Mouse (Mus musculus) 416B (cell line): ENCODE data around the gene Tmem220.
A peak's percentile ranks its signal among the peaks of the same experiment; 100 is the strongest.

Experiments used
- DNase-seq: peaks from one replicate; pipeline ENCODE4 v3.0.0; 2011; ENCODE audit warnings: low read depth

The Tmem220 gene

DNA sequence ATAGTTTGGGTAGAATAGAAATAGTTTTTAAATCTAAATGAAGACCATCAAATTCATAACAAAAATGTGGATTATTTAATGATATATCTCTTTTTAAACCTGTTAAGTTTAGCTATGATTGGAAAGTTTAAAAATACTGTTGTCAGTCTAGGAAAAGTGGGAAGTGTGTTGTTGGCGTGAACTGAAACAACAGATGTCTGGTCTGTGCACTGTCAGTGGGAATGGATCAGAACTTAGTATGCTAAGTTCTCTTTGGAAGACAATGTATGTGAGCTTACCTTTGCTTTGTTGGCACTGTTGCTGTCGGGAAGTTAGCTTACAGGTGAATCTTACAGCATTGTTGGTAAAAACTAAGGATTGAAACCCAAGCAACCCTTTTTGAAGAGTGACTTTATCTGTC, 36.4 kb downstream of the Tmem220 start:
- DNase-seq, result no peak

DNA sequence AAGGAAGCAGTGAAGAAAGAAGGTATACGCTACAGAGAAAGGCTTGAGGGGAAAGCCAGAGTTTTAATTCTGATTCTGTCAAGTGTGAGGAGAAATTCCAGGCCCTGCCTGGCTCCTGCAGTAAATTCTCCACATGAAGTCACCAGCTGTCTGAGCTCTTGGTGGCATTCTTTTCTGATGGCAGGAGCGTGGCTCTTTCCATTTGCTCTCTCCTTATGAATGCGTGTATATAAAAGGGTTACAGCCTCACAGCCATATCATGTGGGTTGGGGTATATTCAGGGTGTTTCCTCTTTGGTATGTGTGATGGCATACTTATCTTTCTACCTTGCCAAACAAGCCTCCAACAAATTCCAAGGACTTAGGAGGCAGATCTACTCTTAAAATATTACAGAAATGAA, 37.8 kb downstream of the Tmem220 start:
- DNase-seq, result no peak

DNA sequence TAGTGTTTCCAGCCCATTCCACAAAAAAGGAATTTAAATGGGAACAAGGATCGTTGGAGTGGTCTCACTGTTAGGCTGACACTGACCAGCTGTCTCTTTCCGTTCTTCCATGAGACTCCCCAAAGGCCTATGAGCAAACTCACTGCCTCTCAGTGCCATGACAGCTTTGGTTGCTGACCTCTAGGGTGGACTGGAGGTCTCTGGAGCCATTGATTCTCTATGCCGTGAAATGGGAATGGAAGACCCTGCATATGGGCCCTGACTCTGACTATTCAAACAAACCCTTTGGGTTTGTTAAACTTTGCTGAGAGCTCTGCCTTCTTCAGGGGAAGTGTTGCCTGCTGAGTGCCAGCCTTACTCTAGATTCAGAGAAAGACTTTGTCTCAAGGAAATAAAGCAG, 42.8 kb downstream of the Tmem220 start:
- DNase-seq, result no peak

DNA sequence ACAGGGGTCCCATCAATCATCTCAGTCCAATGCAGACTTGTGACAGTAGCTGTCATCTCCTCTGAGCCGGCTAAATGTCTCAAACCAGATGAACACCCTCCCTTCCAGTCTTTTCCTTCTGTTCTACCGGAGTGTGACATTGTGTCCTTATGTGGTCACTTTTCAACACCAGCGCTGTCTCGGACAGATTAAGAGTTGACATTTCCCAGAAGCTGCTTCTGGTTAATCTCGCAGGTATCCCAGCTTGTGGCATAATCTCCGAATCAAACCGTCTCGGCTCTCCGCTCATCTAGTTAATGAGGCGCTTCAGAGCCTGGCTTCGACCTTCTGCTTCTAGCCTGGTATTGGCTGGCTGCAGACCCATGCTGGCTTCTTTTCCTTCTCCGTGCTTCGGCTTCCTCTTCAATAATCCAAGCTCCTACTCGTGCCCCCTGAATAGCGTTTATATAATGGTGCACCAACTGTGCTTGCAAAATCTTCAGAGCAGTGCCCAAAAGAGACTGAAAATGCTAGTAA, 47.7 kb downstream of the Tmem220 start:
- DNase-seq, result no peak

DNA sequence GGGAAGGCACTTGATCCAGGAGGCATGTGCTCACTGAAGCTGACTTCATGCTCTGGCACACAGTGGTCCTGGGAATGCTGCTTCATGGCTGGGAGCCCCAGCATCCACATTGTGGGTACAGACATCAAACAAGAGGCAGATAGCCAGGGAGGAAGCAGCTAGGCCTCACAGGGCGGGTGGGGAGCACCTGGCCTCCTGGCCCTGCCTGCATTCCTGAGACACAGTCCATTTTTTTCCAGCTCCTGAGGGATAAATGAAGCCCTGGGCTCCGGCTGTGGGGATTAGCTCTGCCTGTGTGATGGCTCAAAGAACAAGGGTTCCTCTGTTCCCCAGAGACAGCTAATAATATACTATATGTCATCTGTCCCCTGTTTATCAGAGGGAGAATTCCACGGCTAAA, 50.1 kb downstream of the Tmem220 start:
- no peak for DNase-seq

DNA sequence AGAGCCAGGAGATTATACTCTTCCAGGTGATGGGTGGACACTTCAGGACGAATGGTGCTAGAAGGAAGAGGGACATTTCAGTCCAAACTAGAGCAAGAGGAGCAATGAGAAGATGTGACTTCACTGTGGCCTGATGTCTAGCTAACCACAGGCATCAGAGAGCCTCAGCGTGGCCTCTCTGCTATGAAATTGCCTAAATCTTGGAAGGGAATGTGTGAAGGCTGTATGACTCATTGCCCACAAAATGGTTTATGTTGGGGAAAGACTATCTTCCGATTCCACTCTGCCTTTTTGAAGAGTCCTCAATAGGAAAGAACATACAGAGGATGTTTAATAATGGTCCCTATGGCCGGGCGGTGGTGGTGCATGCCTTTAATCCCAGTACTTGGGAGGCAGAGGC, 51.8 kb downstream of the Tmem220 start:
- DNase-seq, result peak; percentile 82

DNA sequence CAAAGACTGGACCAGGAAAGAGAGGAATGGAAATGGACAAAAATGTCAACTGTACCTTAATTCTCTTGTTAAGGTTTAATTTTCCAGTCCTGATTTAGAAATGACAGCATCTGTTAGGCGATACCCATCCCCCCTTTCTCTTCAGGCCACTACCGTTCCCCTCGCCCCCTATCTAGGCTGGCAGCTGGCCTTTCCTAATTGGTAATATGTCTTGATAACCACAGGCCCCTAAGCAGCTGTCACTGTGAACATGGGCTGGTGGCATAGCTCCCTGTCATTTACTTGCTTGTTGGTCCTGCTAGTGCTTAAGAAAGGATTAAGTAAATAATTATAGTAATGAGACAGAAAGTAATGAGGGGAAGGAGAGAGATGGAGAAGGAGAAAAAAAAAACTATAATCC, 52.5 kb downstream of the Tmem220 start:
- DNase-seq, result no peak

DNA sequence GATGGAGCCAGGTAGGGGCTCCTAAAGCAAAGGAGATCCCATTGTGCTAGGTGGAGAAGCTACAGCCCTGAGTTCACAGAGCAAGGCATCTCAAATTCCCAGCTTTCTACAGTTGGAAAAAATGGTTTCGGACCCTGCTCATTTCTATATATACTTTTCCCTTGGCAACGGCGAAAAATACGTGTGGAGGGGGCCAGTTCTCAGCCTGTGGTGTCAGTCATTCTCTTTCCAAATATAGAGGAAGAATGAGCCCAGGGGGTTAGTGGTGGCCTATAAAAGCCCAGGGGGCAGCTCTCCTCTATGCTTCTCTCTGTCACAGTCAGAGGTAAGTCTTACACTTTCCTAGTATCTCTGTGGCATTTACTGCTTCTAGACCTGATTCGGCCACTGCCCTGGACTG, 53.0 kb downstream of the Tmem220 start, which contains the start of gene Myh3:
Gene Myh3, plus strand, starts transcription at position 301 of the 400 bp plus-strand sequence.
- DNase-seq, result no peak

DNA sequence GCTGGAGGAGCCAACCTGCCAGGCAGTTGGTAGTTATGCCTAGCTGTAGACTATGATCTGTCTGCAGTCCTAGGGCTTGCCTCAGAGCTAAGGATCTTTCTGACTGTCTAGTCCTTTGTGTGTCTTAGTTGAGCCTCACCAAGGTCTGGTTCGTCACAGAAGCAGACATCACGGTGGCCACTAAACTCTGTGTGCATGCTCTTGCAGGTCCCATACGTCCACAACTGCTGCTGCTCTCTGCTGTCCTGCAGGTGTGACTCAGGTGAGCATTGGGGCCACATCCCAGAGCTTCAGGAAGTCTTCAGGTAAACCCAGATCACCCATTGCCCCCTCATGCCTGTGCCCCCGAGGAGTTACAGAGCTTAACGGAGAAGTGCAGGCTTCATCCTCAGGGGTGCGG, 53.9 kb downstream of the Tmem220 start:
- no peak for DNase-seq

DNA sequence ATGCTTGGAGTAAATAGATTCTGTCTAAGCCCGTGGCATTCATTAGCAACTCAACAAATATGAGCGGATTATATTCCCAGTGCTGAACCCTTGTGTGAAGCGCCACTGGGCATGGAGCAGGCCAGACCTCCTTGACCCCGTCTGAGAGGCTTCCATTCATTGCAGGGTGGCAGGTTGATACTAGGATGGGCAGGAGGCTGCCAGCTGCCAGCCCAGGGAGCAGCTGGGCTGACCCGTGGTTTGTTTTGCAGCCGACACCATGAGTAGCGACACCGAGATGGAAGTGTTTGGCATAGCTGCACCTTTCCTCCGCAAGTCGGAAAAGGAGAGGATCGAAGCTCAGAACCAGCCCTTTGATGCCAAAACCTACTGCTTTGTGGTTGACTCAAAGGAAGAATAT, 54.8 kb downstream of the Tmem220 start:
- DNase-seq, result no peak

DNA sequence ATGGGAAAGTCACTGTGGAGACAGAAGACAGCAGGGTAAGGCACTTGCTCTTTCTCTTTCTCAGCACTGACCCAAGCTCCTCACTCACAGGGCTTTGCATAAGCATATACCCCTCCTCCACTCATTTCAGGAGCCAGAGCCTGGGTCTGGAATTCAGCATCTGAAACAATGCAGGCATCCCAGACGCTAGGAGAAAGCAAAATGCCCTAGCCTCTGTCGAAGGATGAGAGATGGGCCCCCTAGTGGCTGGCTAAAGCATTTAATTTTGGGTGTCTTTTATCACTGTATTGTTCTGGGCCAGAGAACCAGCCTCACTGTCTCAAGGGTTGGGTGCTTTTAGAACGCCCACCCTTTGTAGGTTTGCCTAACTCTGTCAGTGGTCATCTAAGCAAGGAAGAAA, 55.2 kb downstream of the Tmem220 start:
- DNase-seq, result peak; percentile 60

DNA sequence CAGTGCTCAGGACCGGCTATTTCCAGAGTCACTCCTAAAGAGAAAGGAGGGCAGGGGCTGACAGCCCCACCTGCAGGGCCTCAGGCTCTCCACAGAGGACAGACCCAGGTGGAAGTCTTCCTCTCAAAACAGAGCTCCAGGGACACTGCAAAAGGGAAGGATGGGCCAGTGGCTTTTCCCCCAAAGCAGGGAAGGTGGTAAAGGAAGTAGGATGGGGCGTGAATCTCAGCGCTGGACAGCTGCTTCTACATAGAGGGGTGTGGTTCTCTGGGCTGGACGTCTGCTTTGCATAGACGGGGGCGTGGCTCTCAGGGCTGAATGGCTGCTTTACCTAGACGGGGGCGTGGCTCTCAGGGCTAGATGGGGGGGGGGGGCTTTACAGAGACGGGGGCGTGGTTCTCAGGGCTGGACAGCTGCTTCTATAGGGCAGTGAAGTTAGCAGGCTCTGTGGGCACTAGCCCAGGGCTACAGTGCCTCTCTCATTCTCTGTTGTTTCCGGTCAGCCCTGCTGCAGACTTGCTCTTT, 56.2 kb downstream of the Tmem220 start:
- peak; percentile 85 for DNase-seq

DNA sequence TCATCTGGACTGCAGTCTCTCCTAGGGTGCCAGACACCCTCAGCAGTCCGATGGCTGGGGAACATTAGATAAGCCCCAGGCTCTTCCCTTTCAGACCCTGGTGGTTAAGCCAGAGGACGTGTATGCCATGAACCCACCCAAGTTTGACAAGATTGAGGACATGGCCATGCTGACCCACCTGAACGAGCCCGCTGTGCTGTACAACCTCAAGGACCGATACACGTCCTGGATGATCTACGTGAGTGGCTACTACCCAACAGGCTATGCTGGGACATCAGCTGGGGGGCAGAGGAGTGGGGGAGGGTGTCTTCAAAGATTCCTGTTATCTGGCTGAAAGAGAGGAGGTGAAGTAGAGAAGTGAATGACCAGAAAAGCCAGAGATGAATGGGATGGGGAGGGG, 57.2 kb downstream of the Tmem220 start:
- DNase-seq, result no peak

DNA sequence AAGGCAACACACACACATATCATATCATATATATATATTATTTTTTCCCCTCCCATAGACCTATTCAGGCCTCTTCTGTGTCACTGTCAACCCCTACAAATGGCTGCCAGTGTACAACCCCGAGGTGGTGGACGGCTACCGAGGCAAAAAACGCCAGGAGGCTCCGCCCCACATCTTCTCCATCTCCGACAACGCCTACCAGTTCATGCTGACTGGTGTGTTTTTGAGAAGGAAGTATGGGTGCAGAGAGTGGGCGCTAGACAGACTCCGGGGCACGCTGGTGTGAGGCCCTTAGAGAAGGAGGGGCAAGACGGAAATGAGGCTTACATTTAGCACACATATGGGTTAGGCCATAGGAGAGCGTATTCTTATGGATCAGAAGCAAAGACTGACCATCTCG, 57.8 kb downstream of the Tmem220 start:
- no peak for DNase-seq

DNA sequence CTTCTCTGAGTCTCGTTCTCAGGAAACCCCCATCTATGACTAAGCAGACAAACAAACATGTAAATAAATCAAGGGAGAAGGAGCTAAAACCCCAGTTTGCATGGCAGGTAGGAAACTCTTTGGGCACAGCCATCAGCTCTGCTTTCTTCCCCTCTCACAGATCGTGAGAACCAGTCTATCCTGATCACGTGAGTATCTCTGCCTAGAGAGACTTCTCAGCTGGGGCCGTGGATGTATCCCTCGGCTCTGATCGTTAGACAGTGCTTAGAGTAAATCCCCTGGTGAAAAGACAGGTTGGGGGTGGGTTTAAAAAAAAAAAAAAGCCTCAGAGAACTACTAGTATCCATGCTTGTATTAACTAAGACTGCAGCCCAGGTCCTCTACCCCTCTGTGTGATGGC, 58.3 kb downstream of the Tmem220 start:
- no peak for DNase-seq

DNA sequence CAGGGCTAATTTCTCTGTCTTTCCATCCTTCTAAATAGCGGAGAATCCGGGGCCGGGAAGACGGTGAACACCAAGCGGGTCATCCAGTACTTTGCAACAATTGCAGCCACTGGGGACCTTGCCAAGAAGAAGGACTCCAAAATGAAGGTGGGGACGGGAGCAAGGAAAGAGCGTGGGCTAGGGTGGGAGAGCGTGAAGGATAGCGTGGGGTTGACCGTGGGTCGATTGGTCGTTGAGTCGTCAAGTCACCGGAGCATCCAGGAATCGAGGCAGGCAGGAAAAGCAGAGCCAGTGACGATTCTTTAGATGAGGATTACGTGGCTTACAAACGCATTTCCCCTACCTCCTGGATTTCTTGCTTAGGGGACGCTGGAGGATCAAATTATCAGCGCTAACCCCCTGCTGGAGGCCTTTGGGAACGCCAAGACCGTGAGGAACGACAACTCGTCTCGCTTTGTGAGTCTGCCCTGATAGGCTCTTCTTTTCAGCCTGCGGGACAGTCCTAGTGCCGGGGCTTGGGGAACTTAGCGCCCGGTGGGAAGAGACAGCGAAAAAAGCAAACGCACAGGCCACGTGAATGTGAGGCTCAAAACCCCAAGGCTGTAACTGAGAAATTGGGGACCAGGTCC, 58.9 kb downstream of the Tmem220 start:
- no peak for DNase-seq
